Mouse (Mus musculus) cerebral cortex, adult 2 months (tissue): Measurements from ENCODE around the gene Aifm1.

Experiments
- WGBS: fragments of 180-500 bp; shearing (Covaris S2); methylation state at CpG from one replicate; pipeline ENCODE4 v1.1.7; 2018; 5-methylcytosine and 5-hydroxymethylcytosine counted together

Aifm1 gene

GRCm38 (mm10) chrX:48456956-48457355 is 56.4 kb downstream of the Aifm1 start:
- WGBS: 80% methylated on average over 6 of the region's 6 CpGs

GRCm38 (mm10) chrX:48455018-48455417 is 58.3 kb downstream of the Aifm1 start:
- whole genome bisulfite sequencing: 40% methylated on average over 9 of the region's 9 CpGs

DNA sequence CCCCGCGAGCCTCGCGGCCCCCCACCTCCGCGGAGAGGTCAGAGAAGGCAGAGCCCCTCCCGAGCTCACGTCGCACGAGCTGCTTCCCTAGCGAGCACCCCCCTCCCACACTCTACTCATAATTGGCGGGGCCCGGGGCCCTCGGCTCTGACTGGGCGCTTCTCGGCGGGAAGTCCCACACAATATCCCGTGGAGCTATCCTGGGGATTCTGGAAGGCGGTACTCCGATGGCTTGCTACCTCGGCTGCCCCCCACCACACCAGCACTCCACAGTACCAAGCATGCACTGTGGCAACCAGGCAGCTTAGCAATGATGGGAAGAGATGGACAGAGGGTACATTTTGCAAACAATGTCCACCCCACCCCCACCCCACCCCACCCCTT is 58.9 kb downstream of the Aifm1 start:
- WGBS: 18% methylated on average over 19 of the region's 21 CpGs

GRCm38 (mm10) chrX:48453736-48454494 is 59.4 kb downstream of the Aifm1 start:
- 6% methylated on average over 73 of the region's 91 CpGs for WGBS

GRCm38 (mm10) chrX:48452931-48453673 is 60.3 kb downstream of the Aifm1 start:
- 5% methylated on average over 46 of the region's 71 CpGs for WGBS

- WGBS: 57% methylated on average over 9 of the region's 9 CpGs
These were observed 61.0 kb downstream of the Aifm1 start for GRCm38 (mm10) chrX:48452231-48452890.

DNA sequence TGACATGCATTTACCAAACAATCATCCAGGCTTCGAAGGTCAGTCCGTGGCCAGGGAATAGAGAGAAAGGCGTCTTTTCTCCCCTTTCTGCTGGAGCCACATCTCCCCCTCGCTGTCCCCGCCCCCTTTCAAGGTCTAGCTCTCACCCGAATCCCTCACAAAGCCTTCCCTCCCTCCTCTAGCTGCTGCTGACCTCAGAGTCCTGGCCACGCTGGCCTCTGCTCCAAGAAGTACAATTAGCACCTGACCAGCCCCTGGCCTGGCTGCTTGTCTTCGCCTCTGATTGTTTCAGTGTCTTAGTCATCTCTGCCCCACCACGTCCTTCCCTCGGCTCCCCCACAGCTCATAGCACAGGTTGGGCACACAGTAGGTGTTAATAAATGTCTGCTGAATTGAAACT is 63.7 kb downstream of the Aifm1 start:
- 70% methylated on average over 10 of the region's 10 CpGs for WGBS

DNA sequence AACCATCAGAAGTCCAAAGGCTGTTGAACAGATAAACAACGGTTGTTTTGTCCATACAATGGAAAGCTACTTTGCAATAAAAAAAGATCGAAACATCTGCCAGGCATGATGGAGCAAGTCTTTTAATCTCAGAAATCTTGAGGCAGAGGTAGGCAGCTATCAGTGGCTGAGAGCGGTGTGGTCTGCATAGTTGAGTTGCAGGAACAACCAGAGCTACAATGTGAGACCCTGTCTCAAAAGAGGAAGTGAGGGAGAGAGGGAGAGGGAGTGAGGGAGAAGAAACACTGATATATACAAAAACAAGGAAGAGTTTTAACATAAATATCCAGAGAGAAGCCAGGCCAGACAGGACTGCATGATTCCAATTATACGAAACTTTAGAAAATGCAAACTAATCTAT is 68.7 kb downstream of the Aifm1 start:
- WGBS: 92% methylated on average over 4 of the region's 4 CpGs

- 70% methylated on average over 7 of the region's 7 CpGs for WGBS
These were observed 71.4 kb downstream of the Aifm1 start for GRCm38 (mm10) chrX:48441954-48442353.

GRCm38 (mm10) chrX:48441548-48441947 is 71.8 kb downstream of the Aifm1 start:
- whole genome bisulfite sequencing: 92% methylated on average over 6 of the region's 6 CpGs

GRCm38 (mm10) chrX:48439036-48439435 is 74.3 kb downstream of the Aifm1 start:
- 68% methylated on average over 4 of the region's 4 CpGs for WGBS

DNA sequence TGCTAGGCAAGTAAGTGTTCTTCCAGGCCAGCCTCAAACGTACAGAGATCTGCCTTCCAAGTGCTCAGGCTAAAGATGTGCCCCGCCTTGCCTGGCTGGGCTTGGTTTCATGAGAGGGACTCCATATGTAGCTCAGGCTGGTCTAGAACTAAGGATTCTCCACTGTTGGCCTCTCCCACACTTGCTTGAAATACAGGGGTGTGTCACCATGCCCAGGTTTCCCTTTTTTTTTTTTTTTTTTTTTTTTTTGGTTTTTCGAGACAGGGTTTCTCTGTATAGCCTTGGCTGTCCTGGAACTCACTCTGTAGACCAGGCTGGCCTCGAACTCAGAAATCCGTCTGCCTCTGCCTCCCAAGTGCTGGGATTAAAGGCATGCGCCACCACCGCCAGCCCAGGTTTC is 77.3 kb downstream of the Aifm1 start:
- WGBS: 97% methylated on average over 6 of the region's 7 CpGs

DNA sequence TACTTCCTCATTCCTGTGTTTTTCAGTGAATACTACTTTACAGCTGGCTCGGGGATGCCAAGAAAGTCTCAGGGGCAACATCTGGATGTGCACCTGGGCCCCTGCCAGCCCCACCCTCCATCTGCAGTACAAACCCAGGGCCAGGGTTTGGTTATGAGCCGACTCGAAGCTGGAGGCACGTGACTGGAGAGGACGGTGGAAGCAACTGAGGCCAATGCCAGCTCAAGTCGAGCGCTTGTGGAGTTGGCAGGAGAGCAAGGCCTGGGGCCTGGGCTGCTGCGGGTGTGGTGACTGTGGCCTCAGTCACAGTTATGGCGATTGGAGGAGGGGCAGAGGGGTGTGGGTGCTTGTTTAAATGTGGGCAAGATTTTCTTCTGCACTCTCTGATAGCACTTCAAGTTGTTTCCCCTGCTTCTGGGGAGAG is 77.9 kb downstream of the Aifm1 start:
- 62% methylated on average over 9 of the region's 9 CpGs for WGBS

DNA sequence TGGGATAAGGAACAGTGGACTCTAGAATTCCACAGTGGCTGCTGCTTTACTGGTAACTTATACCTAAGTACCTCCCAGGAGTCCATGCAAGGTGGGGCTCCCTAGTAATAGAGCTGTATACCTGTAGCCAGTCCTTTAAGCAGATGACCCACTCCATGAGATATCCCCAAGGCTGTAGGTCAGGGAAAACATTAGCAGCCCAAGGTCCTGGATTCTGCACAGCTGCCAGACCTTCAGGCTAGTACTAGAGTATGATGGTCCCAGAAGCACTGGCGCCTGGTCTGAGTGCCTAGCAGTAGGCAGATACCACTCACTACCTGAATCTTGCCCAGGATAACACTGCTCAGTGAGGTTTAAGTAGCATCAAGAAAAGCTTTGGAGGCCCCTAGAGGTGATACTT is 79.1 kb downstream of the Aifm1 start:
- 100% methylated on average over 1 of the region's 1 CpGs for WGBS

DNA sequence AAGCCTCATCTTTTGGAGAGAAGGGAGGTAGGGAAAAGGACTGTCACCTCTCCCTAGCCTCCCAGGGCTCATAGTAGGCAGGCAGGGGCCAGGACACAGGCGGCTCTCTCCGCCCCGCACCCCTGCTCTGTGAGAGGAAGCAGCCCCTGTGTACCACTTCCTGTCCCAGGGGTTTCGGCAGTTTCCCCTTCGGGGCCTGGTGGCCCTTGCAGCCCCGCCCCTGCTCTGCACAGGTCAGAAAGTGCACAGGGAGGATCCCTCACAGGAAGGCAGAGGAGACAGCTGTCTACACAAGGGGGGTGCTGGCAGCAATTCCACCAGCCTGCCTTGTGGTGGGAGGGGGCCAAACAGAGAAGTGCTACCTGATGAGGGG is 79.8 kb downstream of the Aifm1 start:
- 59% methylated on average over 6 of the region's 6 CpGs for WGBS

DNA sequence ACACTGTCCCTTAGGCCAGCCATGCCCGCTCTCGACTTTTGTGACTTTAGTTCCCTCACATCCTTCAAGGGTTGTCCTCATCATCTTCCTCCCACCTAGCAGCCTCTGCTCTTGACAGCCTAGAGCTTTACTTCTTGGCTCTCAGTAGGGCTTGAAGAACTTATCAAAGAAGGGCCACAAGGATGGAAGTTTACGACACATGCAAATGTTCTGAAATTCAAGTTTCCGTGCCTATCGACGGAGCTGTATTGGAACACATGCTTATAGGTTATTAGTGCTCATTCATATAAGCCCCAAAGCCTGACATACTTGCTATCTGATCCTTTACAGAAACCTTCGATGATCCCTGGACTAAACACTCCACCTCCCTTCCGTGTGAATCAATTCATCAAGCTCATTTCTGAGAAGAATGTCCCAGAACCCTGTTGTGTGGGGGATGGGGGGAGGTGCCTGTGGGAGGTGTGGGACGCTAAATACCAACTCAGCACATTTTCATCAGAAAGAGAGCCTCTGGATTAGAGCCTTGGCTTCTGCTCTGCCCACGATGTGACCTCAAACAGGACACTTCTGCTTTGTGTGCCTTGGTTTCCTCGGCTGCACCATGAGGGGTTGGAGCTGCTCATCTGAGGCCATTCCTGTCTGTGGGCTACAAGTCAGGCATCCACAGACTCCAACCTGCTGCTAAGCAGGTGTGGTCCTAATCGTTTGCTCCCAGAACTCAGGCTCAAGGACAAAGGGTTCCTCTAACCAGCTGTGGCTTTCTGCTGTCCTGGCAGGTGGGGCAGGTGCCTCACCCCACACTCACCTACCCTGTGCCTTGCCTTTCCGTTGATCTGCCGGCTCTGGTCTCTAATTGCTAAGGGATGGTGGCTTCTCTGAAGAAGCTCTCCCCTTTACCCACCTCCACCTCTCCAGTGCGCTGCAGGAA is 80.5 kb downstream of the Aifm1 start:
- 77% methylated on average over 15 of the region's 15 CpGs for WGBS

DNA sequence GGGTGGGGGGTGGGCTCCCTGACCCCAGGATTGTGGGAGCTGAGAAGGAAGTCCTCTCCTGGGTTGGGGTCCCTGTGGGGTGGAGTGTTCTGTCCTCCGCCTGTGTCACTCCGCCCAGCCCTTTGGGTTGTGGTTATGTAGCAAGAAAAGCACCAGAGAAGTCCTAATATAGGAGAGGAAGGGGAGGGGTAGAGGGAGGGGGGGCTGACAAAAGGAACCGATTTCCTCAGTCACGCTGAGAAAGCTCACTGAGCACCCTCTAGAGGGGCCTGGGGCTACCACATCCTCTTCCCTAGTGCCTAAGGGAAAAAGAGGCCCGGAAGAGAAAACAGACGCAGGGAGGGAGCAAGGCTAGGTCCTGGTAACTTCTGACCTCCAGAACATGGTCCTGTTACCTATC is 83.8 kb downstream of the Aifm1 start:
- 63% methylated on average over 6 of the region's 6 CpGs for WGBS

DNA sequence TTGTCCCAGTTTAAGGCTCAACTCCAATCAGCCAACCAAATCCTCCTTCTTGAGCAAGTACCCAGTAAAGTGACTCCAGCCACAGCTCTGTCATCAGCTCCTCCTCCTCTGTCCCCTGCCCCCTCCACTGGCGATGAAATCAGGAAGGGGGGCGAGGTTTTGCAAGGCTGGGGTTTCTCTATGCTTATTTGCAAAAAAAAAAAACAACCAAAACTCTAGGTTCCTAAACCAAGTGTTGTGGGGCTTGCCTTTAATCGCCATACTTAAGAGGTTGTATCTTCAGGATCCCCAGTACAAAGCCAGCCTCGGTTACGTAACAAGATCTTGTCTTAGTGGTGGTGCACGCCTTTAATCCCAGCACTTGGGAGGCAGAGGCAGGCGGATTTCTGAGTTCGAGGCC is 84.7 kb downstream of the Aifm1 start:
- WGBS: 84% methylated on average over 8 of the region's 8 CpGs

DNA sequence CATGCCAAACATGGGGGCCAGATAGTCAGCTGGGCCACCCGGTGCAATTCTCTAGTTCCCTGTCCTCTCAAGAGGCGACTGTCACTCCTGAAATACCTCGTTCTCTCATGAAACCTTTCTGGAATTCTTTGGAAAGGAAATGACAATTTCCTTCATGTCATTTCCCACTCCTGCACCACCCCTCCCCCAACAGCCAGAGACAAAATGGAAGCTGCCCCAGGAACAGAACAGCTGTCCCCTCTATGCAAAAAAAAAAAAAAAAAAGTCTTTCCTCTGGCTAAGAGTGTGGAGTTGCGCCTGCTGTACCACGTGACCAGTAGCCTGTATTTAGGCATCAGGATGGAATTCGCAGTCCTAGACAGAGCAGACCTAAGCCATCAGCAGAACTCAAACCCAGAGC is 85.1 kb downstream of the Aifm1 start:
- WGBS: 82% methylated on average over 6 of the region's 6 CpGs

- 60% methylated on average over 7 of the region's 7 CpGs for WGBS
These were observed 88.1 kb downstream of the Aifm1 start for GRCm38 (mm10) chrX:48425280-48425679.
